In genomic region chr2:156304351-156304750, GRCm38 (mm10) we compare ENCODE assay signal across 16 mouse cellular contexts.
"Had no signal": no experiment of that assay in that cellular context is flagged by ENCODE, and none has a peak within 500 bp of the region (broad histone marks: within the 10 kb centered on the region; RNA-seq: fewer than 3 reads in every experiment).

No protein-coding gene starts in this region.

- H3K4me1 ChIP-seq: midbrain, embryonic 12.5 days; neural tube, embryonic 15.5 days had no signal

- ATAC-seq: hindbrain, embryonic 16.5 days; inflammation-experienced regulatory T-cells, adult 6 months; intestine, postnatal 0 days; lung, postnatal 0 days had no signal

- H3K27me3 ChIP-seq: liver, embryonic 15.5 days; midbrain, embryonic 12.5 days; neural tube, embryonic 15.5 days had no signal

- H3K9me3 ChIP-seq: liver, embryonic 15.5 days; midbrain, embryonic 12.5 days; neural tube, embryonic 15.5 days had no signal

- H3K27ac ChIP-seq: layer of hippocampus, adult 2 months; liver, embryonic 15.5 days; midbrain, embryonic 12.5 days; neural tube, embryonic 15.5 days had no signal

- H3K9ac ChIP-seq: liver, embryonic 15.5 days; midbrain, embryonic 12.5 days; neural tube, embryonic 15.5 days had no signal

- DNase-seq: liver; lung, adult 2 months; lung, postnatal 36 days; right cerebral cortex, adult 18-20 months; right cerebral cortex, postnatal 25 days; thymus, adult 18-20 months; thymus, postnatal 14 days had no signal

- H3K4me2 ChIP-seq: liver, embryonic 15.5 days; midbrain, embryonic 12.5 days; neural tube, embryonic 15.5 days had no signal

- H3K4me3 ChIP-seq: layer of hippocampus, adult 2 months; liver, embryonic 15.5 days; midbrain, embryonic 12.5 days; myocyte; neural tube, embryonic 15.5 days had no signal
